Mouse (Mus musculus) neural tube, embryonic 15.5 days (tissue): ENCODE data around the gene Lrrc14b. TPM values are rescaled to one million over a fixed set of nuclear protein-coding genes. Genes with fewer than 3 reads are reported as not detected.

Experiments used
- ATAC-seq: fragments of 200-750 bp; cut with Nextera tagmentation; 2 replicates; pipeline ENCODE4 v1.8.0; 2017; ENCODE audit warnings: mild to moderate bottlenecking, moderate TSS enrichment, moderate library complexity; ENCODE audit not compliant: low FRiP score
- H3K27ac ChIP-seq: fragments of 300-500 bp; sonication (generic); replicated peaks from 2 replicates; pipeline ENCODE4 v1.5.1; 2015; ENCODE audit warnings: mild to moderate bottlenecking, inconsistent platforms
- H3K27me3 ChIP-seq: fragments of 300-500 bp; sonication (generic); replicated peaks from 2 replicates; pipeline ENCODE4 v1.6.1; 2015; ENCODE audit warnings: inconsistent platforms
- H3K36me3 ChIP-seq: fragments of 300-500 bp; sonication (generic); 2 replicates; pipeline ENCODE4 v1.6.1; 2015; ENCODE audit warnings: inconsistent platforms
- H3K4me1 ChIP-seq: fragments of 300-500 bp; sonication (generic); 2 replicates; pipeline ENCODE4 v1.6.1; 2015; ENCODE audit warnings: inconsistent platforms
- H3K4me2 ChIP-seq: fragments of 300-500 bp; sonication (generic); 2 replicates; pipeline ENCODE4 v1.6.1; 2015; ENCODE audit warnings: inconsistent platforms, mild to moderate bottlenecking, moderate library complexity
- H3K4me3 ChIP-seq: fragments of 300-500 bp; sonication (generic); replicated peaks from 2 replicates; pipeline ENCODE4 v1.5.1; 2015; ENCODE audit warnings: mild to moderate bottlenecking, inconsistent platforms
- H3K9ac ChIP-seq: fragments of 300-500 bp; sonication (generic); replicated peaks from 2 replicates; pipeline ENCODE4 v1.6.1; 2015; ENCODE audit warnings: mild to moderate bottlenecking, inconsistent platforms
- H3K9me3 ChIP-seq: fragments of 300-500 bp; sonication (generic); replicated peaks from 2 replicates; pipeline ENCODE4 v1.6.1; 2016; ENCODE audit warnings: inconsistent platforms
- WGBS: fragments of 180-500 bp; shearing (Covaris S2); methylation state at CpG from one replicate; pipeline ENCODE4 v1.1.7; 2015; ENCODE audit warnings: mixed read lengths; 5-methylcytosine and 5-hydroxymethylcytosine counted together
- polyA plus RNA-seq: library from polyadenylated mRNA; unstranded; fragments of >200 nt; fragmentation: Nextera tagmentation; extraction: Ambion mirVana; gene quantifications from 2 replicates; pipeline ENCODE4 v1.2.1, GENCODE M21; 2015

Lrrc14b gene
- polyA plus RNA-seq = not detected in 2 replicates

DNA sequence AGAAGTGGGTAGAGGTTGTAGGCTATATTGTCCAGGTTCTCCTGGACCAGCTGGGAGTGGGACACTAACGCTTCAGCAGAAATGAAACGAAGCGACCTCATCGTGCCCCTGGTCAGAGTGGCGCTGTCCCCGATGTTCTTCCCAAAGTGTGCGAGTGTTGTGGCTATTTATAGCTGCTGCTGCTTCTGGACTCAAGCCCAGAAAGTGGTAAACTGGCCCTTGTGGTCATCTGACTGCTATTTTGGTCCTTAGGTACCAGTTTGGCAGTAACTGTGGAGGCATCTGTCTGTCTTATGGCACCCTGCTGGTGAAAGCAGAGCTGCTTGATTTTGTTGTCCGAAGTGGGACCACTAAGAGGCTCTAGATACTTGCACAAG, at the start of gene Lrrc14b:
TSS of gene Lrrc14b (minus strand) at position 147 of the 377 bp plus-strand sequence.
- H3K27me3 ChIP-seq = no peaks in the 10 kb centered on the region
- no peak within 1 kb of the TSS for H3K9ac ChIP-seq
- H3K9me3 ChIP-seq = no peaks in the 10 kb centered on the region
- H3K4me2 ChIP-seq = no peak within 1 kb of the TSS
- H3K36me3 ChIP-seq = peaks cover 27% of the 10 kb centered on the region
- H3K4me3 ChIP-seq = no peak within 1 kb of the TSS
- no peak within 1 kb of the TSS for H3K27ac ChIP-seq
- ATAC-seq = no peak
- 74% methylated on average over 8 of the region's 8 CpGs for WGBS
- H3K4me1 ChIP-seq = no peaks in the 10 kb centered on the region

DNA sequence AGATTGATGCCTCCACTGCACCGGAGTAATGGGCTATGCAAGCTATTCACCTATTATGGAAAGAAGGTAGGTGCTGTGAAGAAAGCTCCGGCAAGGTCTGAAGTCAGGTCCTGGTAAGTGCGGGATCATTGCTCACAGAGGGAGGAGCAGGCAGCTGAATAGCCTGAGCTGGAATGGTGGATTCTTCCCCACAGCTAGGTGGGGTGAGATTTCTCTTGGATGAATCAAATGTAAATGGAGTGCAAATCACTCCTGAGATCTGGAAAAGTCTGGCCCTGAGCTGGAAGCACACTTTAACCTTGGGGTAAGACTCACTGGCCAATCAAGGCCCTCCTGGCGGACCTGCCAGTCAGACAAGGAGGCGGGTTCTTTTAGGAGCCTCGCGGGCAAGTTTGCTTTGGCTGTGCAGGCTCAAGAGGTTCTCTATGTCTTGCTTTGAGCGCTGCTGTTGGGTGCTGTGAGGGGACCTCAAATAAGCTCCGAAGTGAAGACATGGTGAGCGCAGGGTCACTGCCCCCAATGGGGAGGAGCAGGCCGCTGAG, 35.6 kb upstream of the Lrrc14b start, which contains the start of gene Ftl1-ps1:
TSS of gene Ftl1-ps1 (plus strand) at position 397 of the 542 bp plus-strand sequence.
- no peak within 1 kb of the TSS for H3K9ac ChIP-seq
- ATAC-seq = no peak
- H3K4me1 ChIP-seq = no peaks in the 10 kb centered on the region
- peak within 1 kb of the TSS; percentile 29 for H3K4me2 ChIP-seq
- H3K27me3 ChIP-seq = no peaks in the 10 kb centered on the region
- no peaks in the 10 kb centered on the region for H3K9me3 ChIP-seq
- WGBS = 12% methylated on average over 11 of the region's 11 CpGs
- no peak within 1 kb of the TSS for H3K27ac ChIP-seq
- H3K4me3 ChIP-seq = no peak within 1 kb of the TSS
- no peaks in the 10 kb centered on the region for H3K36me3 ChIP-seq

- WGBS = 73% methylated on average over 2 of the region's 2 CpGs
- Histone ChIP-seq H3K4me3 (no peak overlapping the region), H3K9me3 (no peaks in the 10 kb centered on the region), H3K9ac (no peak overlapping the region), H3K27me3 (no peaks in the 10 kb centered on the region), H3K4me1 (peaks cover 8% of the 10 kb centered on the region; the same call in 1 of the 2 replicates), H3K4me2 (no peak overlapping the region), H3K36me3 (no peaks in the 10 kb centered on the region), H3K27ac (no peak overlapping the region)
- 0 out of 2 replicates have a peak, but pooled peaks have one; percentile 29 for ATAC-seq
Observed at GRCm38 (mm10) chr13:74391156-74391555, 27.4 kb upstream of the Lrrc14b start.

- 2% methylated on average over 14 of the region's 14 CpGs for WGBS
- Histone ChIP-seq H3K36me3 (no peaks in the 10 kb centered on the region), H3K4me1 (peaks cover 8% of the 10 kb centered on the region; the same call in 1 of the 2 replicates), H3K27ac (peak within 1 kb of the TSS; percentile 56; the same call in 1 of the 2 replicates), H3K4me3 (peak within 1 kb of the TSS; percentile 76), H3K9ac (peak within 1 kb of the TSS; percentile 63), H3K27me3 (no peaks in the 10 kb centered on the region), H3K9me3 (no peaks in the 10 kb centered on the region), H3K4me2 (peak within 1 kb of the TSS; percentile 60)
- ATAC-seq = peak; percentile 95
Observed at GRCm38 (mm10) chr13:74390371-74390990, 26.7 kb upstream of the Lrrc14b start, which contains the start of gene Zfp72. Gene Zfp72 (minus strand): TSS chr13:74390836.

DNA sequence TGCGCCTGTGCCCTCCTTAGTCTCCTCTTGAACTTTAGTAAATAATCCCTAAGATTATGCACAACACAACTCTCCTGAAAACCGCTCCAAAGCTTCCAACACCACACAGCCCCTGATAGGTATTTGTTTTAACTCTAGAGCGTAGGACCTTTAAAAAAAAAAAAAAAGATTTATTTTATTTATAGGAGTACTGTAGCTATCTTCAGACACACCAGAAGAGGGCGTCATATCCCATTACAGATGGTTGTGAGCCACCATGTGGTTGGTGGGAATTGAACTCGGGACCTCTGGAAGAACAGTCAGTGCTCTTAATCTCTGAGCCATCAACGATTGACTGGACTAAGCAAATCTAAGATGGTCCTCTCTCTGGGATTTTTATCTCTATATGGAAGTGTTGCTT, 25.9 kb upstream of the Lrrc14b start:
- 0 out of 2 replicates have a peak overlapping the region, but pooled peaks have one; percentile 63 for H3K9ac ChIP-seq
- 72% methylated on average over 6 of the region's 6 CpGs for WGBS

GRCm38 (mm10) chr13:74382289-74382688, 18.5 kb upstream of the Lrrc14b start:
- Histone ChIP-seq H3K4me1 (peaks cover 16% of the 10 kb centered on the region), H3K9me3 (no peaks in the 10 kb centered on the region), H3K4me2 (peak overlapping the region; percentile 29), H3K36me3 (no peaks in the 10 kb centered on the region), H3K27me3 (no peaks in the 10 kb centered on the region), H3K9ac (no peak overlapping the region; the same call in 1 of the 2 replicates), H3K27ac (peak overlapping the region; percentile 63; the same call in 1 of the 2 replicates), H3K4me3 (no peak overlapping the region)
- 17% methylated on average over 3 of the region's 3 CpGs for WGBS
- ATAC-seq = peak; percentile 73

More for the DNA sequence above, 25.9 kb upstream of the Lrrc14b start:
- Histone ChIP-seq H3K4me1 (peaks cover 8% of the 10 kb centered on the region; the same call in 1 of the 2 replicates), H3K27me3 (no peaks in the 10 kb centered on the region), H3K36me3 (no peaks in the 10 kb centered on the region), H3K4me2 (peak overlapping the region; percentile 60), H3K4me3 (peak overlapping the region; percentile 76), H3K27ac (no peak overlapping the region), H3K9me3 (no peaks in the 10 kb centered on the region)
- peak; percentile 8; the same call in 1 of the 2 replicates for ATAC-seq

DNA sequence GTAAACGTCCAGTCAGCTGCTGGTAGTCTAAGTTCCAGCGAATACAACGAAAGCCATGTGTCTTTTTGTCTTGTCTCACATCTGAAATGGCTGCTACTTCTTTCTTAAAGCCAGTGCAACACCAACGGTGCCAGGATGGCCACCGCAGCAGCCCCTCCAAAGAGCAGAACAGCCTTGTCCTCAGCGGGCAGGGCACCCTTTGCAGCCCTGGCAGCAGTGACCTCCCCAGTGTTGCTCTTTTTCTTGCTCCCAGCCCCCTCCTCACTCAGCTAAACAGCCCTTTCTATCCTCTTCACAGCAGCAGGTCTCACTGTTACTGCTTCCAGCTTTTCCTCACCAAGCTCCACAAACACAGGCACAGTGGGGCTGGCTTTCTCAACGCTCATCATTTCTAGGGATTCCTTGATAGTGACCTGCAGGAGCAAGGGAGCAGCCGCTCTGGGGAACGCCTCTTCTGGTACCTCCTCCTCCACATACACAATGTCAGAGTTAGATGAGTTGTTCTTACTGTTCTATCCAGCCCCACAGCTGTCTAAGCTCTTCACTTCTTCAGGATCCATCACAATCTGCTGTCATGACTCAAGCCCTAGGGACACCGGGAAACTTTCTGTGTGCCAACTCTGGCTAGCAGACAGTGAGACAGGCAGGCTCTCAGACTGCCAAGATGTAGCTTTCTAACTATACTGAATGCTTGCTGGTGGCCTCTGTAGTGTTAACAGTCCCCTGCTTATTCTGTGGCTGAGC, 17.9 kb upstream of the Lrrc14b start:
- peak overlapping the region; percentile 29 for H3K4me2 ChIP-seq
- no peaks in the 10 kb centered on the region for H3K9me3 ChIP-seq
- 47% methylated on average over 10 of the region's 10 CpGs for WGBS
- no peaks in the 10 kb centered on the region for H3K36me3 ChIP-seq
- ATAC-seq = peak; percentile 83
- no peak overlapping the region for H3K4me3 ChIP-seq
- peak overlapping the region; percentile 63 for H3K27ac ChIP-seq
- no peak overlapping the region; the same call in 1 of the 2 replicates for H3K9ac ChIP-seq
- H3K4me1 ChIP-seq = peaks cover 16% of the 10 kb centered on the region
- H3K27me3 ChIP-seq = no peaks in the 10 kb centered on the region

- no peak overlapping the region for H3K27ac ChIP-seq
- WGBS = 93% methylated on average over 13 of the region's 13 CpGs
- peak; percentile 26; the same call in 1 of the 2 replicates for ATAC-seq
Observed at GRCm38 (mm10) chr13:74363176-74363858, 488 bp downstream of the Lrrc14b start.

GRCm38 (mm10) chr13:74362218-74362617, 1.6 kb downstream of the Lrrc14b start:
- H3K9me3 ChIP-seq = no peaks in the 10 kb centered on the region
- no peak overlapping the region for H3K4me2 ChIP-seq
- H3K36me3 ChIP-seq = peaks cover 41% of the 10 kb centered on the region
- WGBS = 74% methylated on average over 2 of the region's 2 CpGs
- no peak overlapping the region for H3K27ac ChIP-seq
- H3K4me3 ChIP-seq = no peak overlapping the region
- ATAC-seq = no peak
- H3K4me1 ChIP-seq = no peaks in the 10 kb centered on the region
- H3K9ac ChIP-seq = no peak overlapping the region
- no peaks in the 10 kb centered on the region for H3K27me3 ChIP-seq

More at GRCm38 (mm10) chr13:74363176-74363858, 488 bp downstream of the Lrrc14b start:
- no peak overlapping the region for H3K4me3 ChIP-seq
- peaks cover 32% of the 10 kb centered on the region for H3K36me3 ChIP-seq
- no peaks in the 10 kb centered on the region for H3K27me3 ChIP-seq
- H3K4me1 ChIP-seq = no peaks in the 10 kb centered on the region
- H3K9ac ChIP-seq = no peak overlapping the region
- H3K9me3 ChIP-seq = no peaks in the 10 kb centered on the region
- no peak overlapping the region for H3K4me2 ChIP-seq

DNA sequence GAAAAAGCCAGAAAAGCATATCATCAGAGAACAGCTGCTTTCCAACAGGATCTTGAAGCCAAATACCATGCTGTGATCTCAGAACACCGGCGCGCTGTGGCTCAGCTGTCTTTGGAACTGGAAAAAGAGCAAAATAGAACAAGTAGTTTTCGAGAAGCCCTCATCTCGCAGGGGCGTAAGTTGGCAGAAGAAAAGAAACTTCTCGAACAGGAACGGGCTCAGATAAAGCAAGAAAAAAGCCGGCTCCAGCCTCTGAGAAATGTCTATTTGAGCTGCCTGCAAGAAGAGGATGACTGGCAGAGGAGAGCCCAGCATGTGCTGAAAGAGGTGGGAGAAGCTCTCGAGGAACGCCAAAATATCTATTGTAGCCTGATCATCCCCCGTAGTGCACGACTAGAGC, 7.3 kb downstream of the Lrrc14b start:
- WGBS = 96% methylated on average over 13 of the region's 13 CpGs

DNA sequence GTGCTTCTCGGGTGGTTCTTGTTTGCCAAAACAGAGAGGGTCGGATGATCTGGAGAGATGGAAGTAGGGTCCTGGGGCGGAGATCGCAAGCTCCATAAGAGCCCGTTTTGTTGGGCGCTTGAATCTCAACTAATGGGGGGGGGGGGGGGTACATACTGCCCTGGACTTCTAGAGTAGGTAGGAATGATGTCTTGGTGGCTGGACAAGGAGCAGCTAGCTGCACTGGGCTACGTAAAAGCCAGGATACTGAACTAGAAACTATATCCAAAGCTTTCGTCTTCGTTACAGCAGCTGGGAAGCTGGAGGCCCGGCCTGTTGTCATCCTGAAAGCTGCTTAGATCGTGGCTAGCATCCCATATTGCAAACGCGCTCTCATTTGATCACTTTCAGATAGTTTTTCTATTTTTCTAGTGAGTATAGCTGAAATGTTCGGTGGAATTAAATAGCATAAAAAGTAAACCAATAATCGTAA, 13.3 kb downstream of the Lrrc14b start:
- Histone ChIP-seq H3K36me3 (peaks cover 17% of the 10 kb centered on the region; the same call in 1 of the 2 replicates), H3K4me1 (peaks cover 19% of the 10 kb centered on the region), H3K4me3 (peak overlapping the region; percentile 91), H3K9me3 (no peaks in the 10 kb centered on the region), H3K27me3 (no peaks in the 10 kb centered on the region), H3K9ac (peak overlapping the region; percentile 82), H3K4me2 (peak overlapping the region; percentile 66), H3K27ac (peak overlapping the region; percentile 86)
- 2% methylated on average over 15 of the region's 15 CpGs for WGBS
- peak; percentile 74 for ATAC-seq

More for the DNA sequence above, 7.3 kb downstream of the Lrrc14b start:
- ATAC-seq = no peak
- H3K4me1 ChIP-seq = no peaks in the 10 kb centered on the region
- H3K27ac ChIP-seq = no peak overlapping the region
- H3K9me3 ChIP-seq = no peaks in the 10 kb centered on the region
- no peak overlapping the region for H3K9ac ChIP-seq
- peaks cover 68% of the 10 kb centered on the region for H3K36me3 ChIP-seq
- no peak overlapping the region for H3K4me2 ChIP-seq
- H3K27me3 ChIP-seq = no peaks in the 10 kb centered on the region
- no peak overlapping the region for H3K4me3 ChIP-seq
